In genomic region chr12:40546827-40547226, GRCm38 (mm10) we compare ENCODE assay signal across 20 mouse cellular contexts.
DNase-seq lines count a peak whose midpoint lies in the region; ATAC-seq and TF ChIP-seq lines count a peak whose summit lies in the region.
"Had no signal": no experiment of that assay in that cellular context is flagged by ENCODE, and none has a peak within 500 bp of the region (broad histone marks: within the 10 kb centered on the region; RNA-seq: fewer than 3 reads in every experiment).

No protein-coding gene starts in this region.

- ATAC-seq in frontal cortex, adult (ENCODE audit: low TSS enrichment): peak; percentile 78
- ATAC-seq in midbrain, embryonic 13.5 days: no peak
- ATAC-seq in midbrain, postnatal 0 days (ENCODE audit: low FRiP score): no peak
- ATAC-seq in monocyte, adult 5-6 weeks (replicated peaks; ENCODE audit: insufficient number of reproducible peaks, low FRiP score, low TSS enrichment, poor library complexity, severe bottlenecking): no peak
- ATAC-seq: forebrain, postnatal 0 days; inflammation-experienced regulatory T-cells, adult 6 months had no signal

- no peaks in the 10 kb centered on the region for H3K36me3 ChIP-seq in midbrain, embryonic 13.5 days
- no peaks in the 10 kb centered on the region for H3K36me3 ChIP-seq in midbrain, postnatal 0 days (ENCODE audit: insufficient read depth, low read length)
- H3K36me3 ChIP-seq: embryonic facial prominence, embryonic 10.5 days had no signal

- no peak overlapping the region for H3K4me3 ChIP-seq in layer of hippocampus, adult 2 months
- no peak overlapping the region for H3K4me3 ChIP-seq in midbrain, embryonic 13.5 days (replicated peaks)
- no peak overlapping the region for H3K4me3 ChIP-seq in midbrain, postnatal 0 days (ENCODE audit: low read depth, low read length)
- H3K4me3 ChIP-seq: embryonic facial prominence, embryonic 10.5 days; heart, adult 2 months had no signal

- no peaks in the 10 kb centered on the region for H3K27me3 ChIP-seq in midbrain, embryonic 13.5 days
- H3K27me3 ChIP-seq in midbrain, postnatal 0 days (ENCODE audit: insufficient read depth, low read length): no peaks in the 10 kb centered on the region

- WGBS in midbrain, embryonic 13.5 days: 45% methylated on average over 5 of the region's 5 CpGs
- WGBS in midbrain, postnatal 0 days: 57% methylated on average over 5 of the region's 5 CpGs

- H3K9ac ChIP-seq in midbrain, embryonic 13.5 days (replicated peaks): no peak overlapping the region
- no peak overlapping the region for H3K9ac ChIP-seq in midbrain, postnatal 0 days (replicated peaks; ENCODE audit: low read length, poor library complexity, severe bottlenecking)
- H3K9ac ChIP-seq: forebrain, postnatal 0 days had no signal

- peak overlapping the region; percentile 41; the same call in 1 of the 2 replicates for H3K27ac ChIP-seq in layer of hippocampus, adult 2 months
- peak overlapping the region; percentile 4; the same call in 1 of the 2 replicates for H3K27ac ChIP-seq in midbrain, embryonic 13.5 days
- no peak overlapping the region for H3K27ac ChIP-seq in midbrain, postnatal 0 days (ENCODE audit: low read depth, low read length)
- H3K27ac ChIP-seq: embryonic facial prominence, embryonic 10.5 days; heart, adult 2 months had no signal

- H3K4me2 ChIP-seq in midbrain, embryonic 13.5 days (replicated peaks): no peak overlapping the region
- H3K4me2 ChIP-seq in midbrain, postnatal 0 days (ENCODE audit: low read depth, low read length, poor library complexity, severe bottlenecking): 0 out of 2 replicates have a peak overlapping the region, but pooled peaks have one; percentile 2

- TF ChIP-seq CTCF in layer of hippocampus, adult 2 months (conservative IDR thresholded peaks at IDR 0.05): no peak
- no peak for TF ChIP-seq CTCF in midbrain, postnatal 0 days (IDR thresholded peaks at IDR 0.05)

- peaks cover 12% of the 10 kb centered on the region for H3K4me1 ChIP-seq in midbrain, embryonic 13.5 days (replicated peaks)
- H3K4me1 ChIP-seq in midbrain, postnatal 0 days (ENCODE audit: insufficient read depth, low read length): no peaks in the 10 kb centered on the region

- H3K9me3 ChIP-seq in midbrain, embryonic 13.5 days: no peaks in the 10 kb centered on the region
- no peaks in the 10 kb centered on the region for H3K9me3 ChIP-seq in midbrain, postnatal 0 days (ENCODE audit: low read length)
- H3K9me3 ChIP-seq: embryonic facial prominence, embryonic 10.5 days had no signal

- DNase-seq in frontal cortex, adult 2 months (ENCODE audit: extremely low spot score in 1 of 2, low spot score in 1 of 2): no peak
- DNase-seq in layer of hippocampus, adult 2 months (ENCODE audit: low spot score in 2 of 2): no peak
- no peak for DNase-seq in layer of hippocampus, adult 9-10 months (ENCODE audit: low spot score)
- DNase-seq in midbrain, postnatal 0 days (ENCODE audit: low spot score): no peak
- DNase-seq: adrenal gland, postnatal 25 days; cerebellum, adult 11-12 months; forebrain, postnatal 0 days; gastrocnemius, postnatal 36 days; heart, adult 2 months; kidney, adult 18-20 months; kidney, postnatal 10 days; layer of hippocampus, postnatal 36 days; lung, postnatal 4 days; right cerebral cortex, postnatal 25 days; spleen, adult 18-20 months had no signal
